ENCODE assay signal across 8 mouse cellular contexts in genomic region chr5:125475030-125475429, GRCm38 (mm10). TPM values are rescaled to one million over a fixed set of nuclear protein-coding genes. Genes with fewer than 3 reads are reported as not detected.
DNase-seq lines count a peak whose midpoint lies in the region; ATAC-seq and TF ChIP-seq lines count a peak whose summit lies in the region.

No protein-coding gene starts in this region.

- no peak overlapping the region for H3K27ac ChIP-seq in heart, embryonic 13.5 days (replicated peaks)
- H3K27ac ChIP-seq in hindbrain, embryonic 13.5 days, result peak overlapping the region; percentile 45; the same call in 1 of the 2 replicates
- no peak overlapping the region for H3K27ac ChIP-seq in midbrain, embryonic 11.5 days (ENCODE audit: low read depth, low read length)

- in situ Hi-C loops in Patski (cut with MboI; ENCODE audit: low pct_unique_long_range_greater_than_20kb), result loop anchor here (5.0 kb wide), 1 partner anchor 68 kb away; no protein-coding TSS in a partner anchor

- peaks cover 21% of the 10 kb centered on the region for H3K4me1 ChIP-seq in heart, embryonic 13.5 days
- peaks cover 36% of the 10 kb centered on the region for H3K4me1 ChIP-seq in hindbrain, embryonic 13.5 days (replicated peaks)
- H3K4me1 ChIP-seq in midbrain, embryonic 11.5 days (ENCODE audit: control insufficient read depth, insufficient read depth, low read length), result peaks cover 22% of the 10 kb centered on the region

- H3K27me3 ChIP-seq in heart, embryonic 13.5 days (replicated peaks), result no peaks in the 10 kb centered on the region
- H3K27me3 ChIP-seq in Patski, result no peaks in the 10 kb centered on the region
- H3K27me3 ChIP-seq in hindbrain, embryonic 13.5 days, result no peaks in the 10 kb centered on the region
- no peaks in the 10 kb centered on the region for H3K27me3 ChIP-seq in midbrain, embryonic 11.5 days (ENCODE audit: control insufficient read depth, insufficient read depth, low read length)

- H3K4me3 ChIP-seq in heart, embryonic 13.5 days, result peak overlapping the region; percentile 80
- H3K4me3 ChIP-seq in hindbrain, embryonic 13.5 days, result peak overlapping the region; percentile 84
- H3K4me3 ChIP-seq in midbrain, embryonic 11.5 days (ENCODE audit: low read depth, low read length), result peak overlapping the region; percentile 83

- CTCF ChIA-PET in Patski (lab: Charles Lee), result interaction anchor here (0.6 kb wide), 1 partner anchor 10 kb away, joined by 3 read pairs; no protein-coding TSS in a partner anchor

- WGBS in heart, embryonic 13.5 days, result 51% methylated on average over 12 of the region's 12 CpGs
- WGBS in hindbrain, embryonic 13.5 days, result 65% methylated on average over 12 of the region's 12 CpGs
- WGBS in midbrain, embryonic 11.5 days, result 55% methylated on average over 12 of the region's 12 CpGs

- no peak for ATAC-seq in heart, embryonic 13.5 days (ENCODE audit: extremely low read depth, insufficient number of reproducible peaks, low FRiP score, low TSS enrichment)
- peak; percentile 1 for ATAC-seq in Patski
- ATAC-seq in hindbrain, embryonic 13.5 days (ENCODE audit: low FRiP score), result no peak
- ATAC-seq in midbrain, embryonic 11.5 days (ENCODE audit: low FRiP score), result no peak
- no peak for ATAC-seq in activated CD4-positive, CD25-positive, alpha-beta regulatory T cell, adult 4 months

- POLR2A ChIA-PET in Patski (lab: Charles Lee), result interaction anchor here (0.7 to 1.6 kb wide), 3 partner anchors 10 to 63 kb away, joined by 5 to 6 read pairs (median 5); no protein-coding TSS in a partner anchor

- no peaks in the 10 kb centered on the region for H3K9me3 ChIP-seq in heart, embryonic 13.5 days
- no peaks in the 10 kb centered on the region for H3K9me3 ChIP-seq in hindbrain, embryonic 13.5 days
- H3K9me3 ChIP-seq in midbrain, embryonic 11.5 days (ENCODE audit: control insufficient read depth, low read length), result no peaks in the 10 kb centered on the region

- intact Hi-C loops in heart, postnatal 10 days (cut with DNase I), result loop anchor here (1.0 kb wide), 1 partner anchor 10 kb away; no protein-coding TSS in a partner anchor

- DNase-seq in heart, postnatal 10 days, result no peak
- DNase-seq in Patski (ENCODE audit: low read depth, low spot score), result no peak
- DNase-seq in midbrain, embryonic 11.5 days (ENCODE audit: low spot score, missing footprints), result no peak
- DNase-seq in adrenal gland, adult 8-10 months, result no peak
- no peak for DNase-seq in embryo, embryonic 11 days

- peak overlapping the region; percentile 88 for H3K9ac ChIP-seq in heart, embryonic 13.5 days
- H3K9ac ChIP-seq in hindbrain, embryonic 13.5 days, result peak overlapping the region; percentile 88
- H3K9ac ChIP-seq in midbrain, embryonic 11.5 days (ENCODE audit: low read length), result peak overlapping the region; percentile 61

- H3K36me3 ChIP-seq in heart, embryonic 13.5 days, result no peaks in the 10 kb centered on the region
- no peaks in the 10 kb centered on the region for H3K36me3 ChIP-seq in hindbrain, embryonic 13.5 days
- H3K36me3 ChIP-seq in midbrain, embryonic 11.5 days (ENCODE audit: control insufficient read depth, insufficient read depth, low read length), result no peaks in the 10 kb centered on the region

- TF ChIP-seq CTCF in Patski (IDR thresholded peaks at IDR 0.05), result no peak

- peak overlapping the region; percentile 93 for H3K4me2 ChIP-seq in heart, embryonic 13.5 days
- H3K4me2 ChIP-seq in hindbrain, embryonic 13.5 days, result peak overlapping the region; percentile 91
- peak overlapping the region; percentile 58 for H3K4me2 ChIP-seq in midbrain, embryonic 11.5 days

RNA-seq across cellular contexts. Expression of gene Aacs, which starts 0.6 kb away (rescaled TPM):
- 13.0 and 15.3 TPM in 2 replicates for polyA plus RNA-seq in heart, embryonic 13.5 days (2015; fragmentation: Nextera tagmentation; extraction: Ambion mirVana)
- 1 to 10 TPM; 4.8 to 5.0 TPM for total RNA-seq in heart, postnatal 10 days (2021)
- polyA plus RNA-seq in Patski (2021), result 49.4 TPM
- 60.0 and 62.4 TPM in 2 replicates for polyA plus RNA-seq in hindbrain, embryonic 13.5 days (2015; fragmentation: Nextera tagmentation; extraction: Ambion mirVana)
- 45.6 and 53.2 TPM in 2 replicates for polyA plus RNA-seq in midbrain, embryonic 11.5 days (2014; fragmentation: Nextera tagmentation; extraction: Ambion mirVana)
- total RNA-seq in adrenal gland, adult 8-10 months (2022), result 10 to 100 TPM; 44.9 to 73.7 (median 53.8) TPM
- polyA plus RNA-seq in activated CD4-positive, CD25-positive, alpha-beta regulatory T cell, adult 4 months (2017; shearing (Covaris generic)), result 10 to 100 TPM; 18.0 to 36.4 TPM

RNA-seq across cellular contexts. Expression of gene Bri3bp, which starts 33.7 kb away (rescaled TPM):
- polyA plus RNA-seq in heart, embryonic 13.5 days (2015; fragmentation: Nextera tagmentation; extraction: Ambion mirVana), result 35.8 and 42.0 TPM in 2 replicates
- total RNA-seq in heart, postnatal 10 days (2021), result 10 to 100 TPM; 56.4 to 62.5 TPM
- polyA plus RNA-seq in Patski (2021), result 83.7 TPM
- 31.4 and 35.6 TPM in 2 replicates for polyA plus RNA-seq in hindbrain, embryonic 13.5 days (2015; fragmentation: Nextera tagmentation; extraction: Ambion mirVana)
- 28.4 and 29.4 TPM in 2 replicates for polyA plus RNA-seq in midbrain, embryonic 11.5 days (2014; fragmentation: Nextera tagmentation; extraction: Ambion mirVana)
- 10 to 100 TPM; 27.8 to 35.6 (median 31.6) TPM for total RNA-seq in adrenal gland, adult 8-10 months (2022)
- 10 to 100 TPM; 13.7 to 14.3 TPM for polyA plus RNA-seq in activated CD4-positive, CD25-positive, alpha-beta regulatory T cell, adult 4 months (2017; shearing (Covaris generic))

RNA-seq across cellular contexts. Expression of gene Dhx37, which starts 41.1 kb away (rescaled TPM):
- polyA plus RNA-seq in heart, embryonic 13.5 days (2015; fragmentation: Nextera tagmentation; extraction: Ambion mirVana), result 8.5 and 9.8 TPM in 2 replicates
- 10 to 100 TPM; 13.2 to 14.7 TPM for total RNA-seq in heart, postnatal 10 days (2021)
- polyA plus RNA-seq in Patski (2021), result 42.0 TPM
- 10.4 and 11.7 TPM in 2 replicates for polyA plus RNA-seq in hindbrain, embryonic 13.5 days (2015; fragmentation: Nextera tagmentation; extraction: Ambion mirVana)
- 9.2 and 9.9 TPM in 2 replicates for polyA plus RNA-seq in midbrain, embryonic 11.5 days (2014; fragmentation: Nextera tagmentation; extraction: Ambion mirVana)
- total RNA-seq in adrenal gland, adult 8-10 months (2022), result 10 to 100 TPM; 19.1 to 22.1 (median 19.9) TPM
- polyA plus RNA-seq in activated CD4-positive, CD25-positive, alpha-beta regulatory T cell, adult 4 months (2017; shearing (Covaris generic)), result 10 to 100 TPM in 1 of 2 experiments, 1 to 10 TPM in 1; 6.1 to 13.8 TPM

RNA-seq across cellular contexts. Expression of gene Tmem132b, which starts 56.5 kb away (rescaled TPM):
- polyA plus RNA-seq in heart, embryonic 13.5 days (2015; fragmentation: Nextera tagmentation; extraction: Ambion mirVana), result 0.01 and 0.03 TPM in 2 replicates
- total RNA-seq in heart, postnatal 10 days (2021), result under 1 TPM in 1 of 2 experiments, not detected in 1; 0.02 TPM
- polyA plus RNA-seq in Patski (2021), result not detected
- 3.0 and 3.4 TPM in 2 replicates for polyA plus RNA-seq in hindbrain, embryonic 13.5 days (2015; fragmentation: Nextera tagmentation; extraction: Ambion mirVana)
- 0.42 and 0.50 TPM in 2 replicates for polyA plus RNA-seq in midbrain, embryonic 11.5 days (2014; fragmentation: Nextera tagmentation; extraction: Ambion mirVana)
- total RNA-seq in adrenal gland, adult 8-10 months (2022), result 1 to 10 TPM; 1.4 to 5.2 (median 3.5) TPM
- polyA plus RNA-seq in activated CD4-positive, CD25-positive, alpha-beta regulatory T cell, adult 4 months (2017; shearing (Covaris generic)), result not detected
